Mouse (Mus musculus) megakaryocyte, embryonic 14.5 days (primary cell): Measurements from ENCODE around the gene Zbtb22. TPM values are rescaled to one million over a fixed set of nuclear protein-coding genes. Genes with fewer than 3 reads are reported as not detected.
"Not testable (repeated sequence)": the region's sequence is repeated elsewhere in the genome, so short reads cannot be mapped to it uniquely, and the experiment has no call there.

ENCODE experiments used
- H3K27me3 ChIP-seq: replicated peaks from 2 replicates; pipeline ENCODE3; 2012; ENCODE audit warnings: inconsistent platforms
- H3K36me3 ChIP-seq: replicated peaks from 2 replicates; pipeline ENCODE3; 2012; ENCODE audit warnings: low read length, inconsistent platforms, mixed read lengths
- H3K4me1 ChIP-seq: 2 replicates; pipeline ENCODE4 v1.6.1; 2012; ENCODE audit warnings: inconsistent platforms
- H3K4me3 ChIP-seq: replicated peaks from 2 replicates; pipeline ENCODE3; 2012; ENCODE audit warnings: moderate library complexity, mild to moderate bottlenecking, inconsistent platforms
- H3K9me3 ChIP-seq: 2 replicates; pipeline ENCODE4 v1.6.1; 2012; ENCODE audit warnings: inconsistent platforms
- FLI1 ChIP-seq: IDR thresholded peaks from 2 replicates; pipeline ENCODE4 v1.6.1; 2012; ENCODE audit warnings: low read length, inconsistent platforms, mixed read lengths
- GATA1 ChIP-seq: IDR thresholded peaks from 3 replicates; pipeline ENCODE4 v1.6.1; 2012; ENCODE audit warnings: mixed read lengths, low read length, inconsistent platforms, borderline replicate concordance
- polyA plus RNA-seq: library from polyadenylated mRNA; stranded (reverse); fragments of >175 nt; gene quantifications from 2 replicates; pipeline ENCODE4 v1.2.3, GENCODE M21; 2012; ENCODE audit warnings: low replicate concordance; ENCODE audit not compliant: insufficient read depth

Gene Zbtb22
- polyA plus RNA-seq, 1 experiment = 45.3 TPM

- Histone ChIP-seq H3K4me1 (peaks cover 66% of the 10 kb centered on the region), H3K9me3 (no peaks in the 10 kb centered on the region), H3K27me3 (no peaks in the 10 kb centered on the region), H3K4me3 (peak overlapping the region; percentile 38), H3K36me3 (peaks cover 86% of the 10 kb centered on the region)
- no peak for TF ChIP-seq GATA1
Measured at GRCm38 (mm10) chr17:33948090-33948904, 32.6 kb downstream of the Zbtb22 start.

- H3K4me3 ChIP-seq = no peak overlapping the region
- peaks cover 84% of the 10 kb centered on the region for H3K36me3 ChIP-seq
- peaks cover 67% of the 10 kb centered on the region for H3K4me1 ChIP-seq
- no peak for TF ChIP-seq GATA1
- no peak for TF ChIP-seq FLI1
- no peaks in the 10 kb centered on the region for H3K9me3 ChIP-seq
- no peaks in the 10 kb centered on the region for H3K27me3 ChIP-seq
Measured at GRCm38 (mm10) chr17:33948905-33949537, 33.3 kb downstream of the Zbtb22 start.

GRCm38 (mm10) chr17:33950131-33950625, 34.5 kb downstream of the Zbtb22 start:
- peaks cover 75% of the 10 kb centered on the region for H3K4me1 ChIP-seq
- peak overlapping the region; percentile 99 for H3K4me3 ChIP-seq
- peaks cover 80% of the 10 kb centered on the region for H3K36me3 ChIP-seq
- no peaks in the 10 kb centered on the region for H3K27me3 ChIP-seq
- no peaks in the 10 kb centered on the region for H3K9me3 ChIP-seq
- no peak for TF ChIP-seq FLI1
- TF ChIP-seq GATA1 = no peak

- TF ChIP-seq FLI1 = no peak
- TF ChIP-seq GATA1 = no peak
- H3K9me3 ChIP-seq = no peaks in the 10 kb centered on the region
- H3K27me3 ChIP-seq = no peaks in the 10 kb centered on the region
- H3K4me3 ChIP-seq = peak within 1 kb of the TSS; percentile 99
- peaks cover 71% of the 10 kb centered on the region for H3K36me3 ChIP-seq
- peaks cover 75% of the 10 kb centered on the region for H3K4me1 ChIP-seq
Measured at GRCm38 (mm10) chr17:33951021-33951946, 35.6 kb downstream of the Zbtb22 start, which contains the start of gene B3galt4. TSS of gene B3galt4 (minus strand) at chr17:33951488.

GRCm38 (mm10) chr17:33952015-33952414, 36.3 kb downstream of the Zbtb22 start:
- not testable (repeated sequence) for H3K9me3 ChIP-seq, H3K27me3 ChIP-seq
- Histone ChIP-seq H3K36me3 (peaks cover 65% of the 10 kb centered on the region), H3K4me1 (peaks cover 78% of the 10 kb centered on the region), H3K4me3 (peak overlapping the region; percentile 99)

GRCm38 (mm10) chr17:33952879-33953278, 37.2 kb downstream of the Zbtb22 start:
- Histone ChIP-seq H3K4me1 (peaks cover 79% of the 10 kb centered on the region), H3K27me3 (no peaks in the 10 kb centered on the region), H3K4me3 (peak overlapping the region; percentile 78), H3K9me3 (no peaks in the 10 kb centered on the region), H3K36me3 (peaks cover 65% of the 10 kb centered on the region)
- TF ChIP-seq FLI1 (no peak), GATA1 (no peak)

GRCm38 (mm10) chr17:33953310-33953709, 37.6 kb downstream of the Zbtb22 start:
- TF ChIP-seq GATA1 (no peak), FLI1 (no peak)
- Histone ChIP-seq H3K27me3 (no peaks in the 10 kb centered on the region), H3K9me3 (no peaks in the 10 kb centered on the region), H3K4me1 (peaks cover 77% of the 10 kb centered on the region), H3K4me3 (peak overlapping the region; percentile 78), H3K36me3 (peaks cover 65% of the 10 kb centered on the region)

GRCm38 (mm10) chr17:33953961-33954565, 38.4 kb downstream of the Zbtb22 start:
- H3K4me1 ChIP-seq = peaks cover 70% of the 10 kb centered on the region
- TF ChIP-seq FLI1 (no peak), GATA1 (no peak)

More at GRCm38 (mm10) chr17:33953961-33954565, 38.4 kb downstream of the Zbtb22 start:
- Histone ChIP-seq H3K9me3 (no peaks in the 10 kb centered on the region), H3K27me3 (no peaks in the 10 kb centered on the region), H3K4me3 (peak overlapping the region; percentile 98), H3K36me3 (peaks cover 65% of the 10 kb centered on the region)
